Mouse (Mus musculus) ES-Bruce4 (cell line): ENCODE data around the gene Wdr18.

Experiments used
- CTCF ChIP-seq: IDR thresholded peaks from one replicate; pipeline ENCODE4 v1.8.1; 2011; ENCODE audit warnings: low read depth, low read length
- POLR2A ChIP-seq: IDR thresholded peaks from one replicate; pipeline ENCODE4 v1.8.1; 2011; ENCODE audit warnings: low read length; ENCODE audit not compliant: insufficient read depth

GRCm38 (mm10) chr10:80016511-80016910 lies 56.6 kb downstream of the Wdr18 start, which contains the start of gene Arhgap45:
- TF ChIP-seq POLR2A: no peak
- no peak for TF ChIP-seq CTCF
